Mouse (Mus musculus): Measurements from ENCODE around the gene Zfp36l2. TPM values are rescaled to one million over a fixed set of nuclear protein-coding genes. Genes with fewer than 3 reads are reported as not detected.
A peak's percentile ranks its signal among the peaks of the same experiment; 100 is the strongest.

Zfp36l2 gene
- polyA plus RNA-seq, 1 experiment from 2014 or later = 9.6 TPM

DNA sequence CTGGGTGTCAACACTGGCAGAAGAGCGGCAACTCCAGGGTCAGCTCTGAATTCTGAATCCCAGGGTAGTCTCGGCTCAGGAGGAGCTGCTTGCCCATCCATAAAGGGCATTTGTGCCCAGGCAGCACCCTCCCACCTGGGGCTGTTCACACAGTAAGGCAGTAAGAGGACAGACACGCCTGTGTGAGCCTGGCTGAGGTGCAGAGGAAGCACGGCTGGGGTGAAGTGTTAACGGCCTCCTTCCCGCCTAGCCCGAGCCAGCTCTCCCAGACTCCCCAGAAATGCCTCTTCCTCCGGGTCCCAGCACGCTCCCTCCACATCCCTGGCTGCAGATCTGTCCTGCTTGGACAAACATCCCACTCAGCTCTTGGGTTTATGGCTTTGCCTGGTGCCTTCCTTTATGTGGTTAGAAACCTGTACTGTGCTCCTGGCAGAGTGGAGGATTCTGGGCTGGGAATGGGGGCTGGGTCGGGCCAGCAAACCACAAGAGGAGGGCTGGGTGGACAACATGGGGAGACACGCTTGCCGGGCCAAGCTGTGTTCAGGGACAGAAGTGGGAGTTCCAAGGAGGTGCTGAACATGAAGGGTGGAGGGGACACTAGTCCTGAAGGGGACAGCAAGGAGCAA is 44.4 kb downstream of the Zfp36l2 start:
- Histone ChIP-seq H3K9ac (ENCODE audit: low read length) (no peak overlapping the region), H3K4me2 (ENCODE audit: low read length) (no peak overlapping the region), H3K27ac (replicated peaks in 1 of 2; ENCODE audit: control insufficient read depth in 1 of 2, insufficient read depth in 1 of 2, low read depth in 2 of 2, low read length in 2 of 2) (0 out of 4 replicates have a peak overlapping the region, but pooled peaks of 1 of the 2 experiments have one; percentile 71), H3K36me3 (ENCODE audit: control insufficient read depth, insufficient read depth, low read length) (no peaks in the 10 kb centered on the region), H3K27me3 (ENCODE audit: control insufficient read depth, insufficient read depth, low read length) (no peaks in the 10 kb centered on the region), H3K4me3 (ENCODE audit: control insufficient read depth in 1 of 2, insufficient read depth in 1 of 2, low read depth in 1 of 2, low read length in 2 of 2) (no peak overlapping the region), H3K4me1 (ENCODE audit: control insufficient read depth in 2 of 2, insufficient read depth in 2 of 2, low read length in 2 of 2) (peaks cover 46 to 48% of the 10 kb centered on the region in 2 experiments), H3K9me3 (ENCODE audit: control insufficient read depth, low read length) (no peaks in the 10 kb centered on the region)
- ATAC-seq (ENCODE audit: insufficient number of reproducible peaks, insufficient read depth, low FRiP score, low read depth) = no peak
- WGBS = 38% methylated on average over 12 of the region's 12 CpGs

DNA sequence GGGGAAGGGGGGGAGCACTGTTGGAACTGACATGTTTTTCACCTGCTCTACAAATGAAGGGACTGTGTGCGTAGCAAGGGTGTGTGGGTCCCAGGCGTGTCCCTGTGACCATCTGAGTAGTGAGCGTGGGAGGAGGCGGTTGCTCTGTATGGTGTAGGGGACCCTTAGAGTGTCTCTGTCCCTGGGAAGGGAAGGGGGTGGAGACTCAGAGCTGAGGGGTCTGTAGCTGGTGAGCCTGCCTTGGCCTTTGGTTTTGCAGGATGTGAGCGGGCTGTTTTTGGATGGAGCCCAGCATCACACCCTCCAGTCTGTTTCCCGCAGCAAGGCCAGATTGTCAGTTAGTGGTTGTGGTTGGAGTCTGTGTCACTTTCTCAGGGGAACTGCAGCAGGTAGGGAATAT is 46.1 kb downstream of the Zfp36l2 start:
- H3K27me3 ChIP-seq (ENCODE audit: control insufficient read depth, insufficient read depth, low read length) = no peaks in the 10 kb centered on the region
- 69% methylated on average over 6 of the region's 6 CpGs for WGBS
- ATAC-seq (ENCODE audit: insufficient number of reproducible peaks, insufficient read depth, low FRiP score, low read depth) = peak; percentile 80
- peaks cover 46 to 49% of the 10 kb centered on the region in 2 experiments for H3K4me1 ChIP-seq (ENCODE audit: control insufficient read depth in 2 of 2, insufficient read depth in 2 of 2, low read length in 2 of 2)
- no peaks in the 10 kb centered on the region for H3K36me3 ChIP-seq (ENCODE audit: control insufficient read depth, insufficient read depth, low read length)
- H3K27ac ChIP-seq (replicated peaks in 1 of 2; ENCODE audit: control insufficient read depth in 1 of 2, insufficient read depth in 1 of 2, low read depth in 2 of 2, low read length in 2 of 2) = peak overlapping the region; percentile 66 to 71
- H3K4me3 ChIP-seq (ENCODE audit: control insufficient read depth in 1 of 2, insufficient read depth in 1 of 2, low read depth in 1 of 2, low read length in 2 of 2) = no peak overlapping the region
- H3K9me3 ChIP-seq (ENCODE audit: control insufficient read depth, low read length) = no peaks in the 10 kb centered on the region
- H3K9ac ChIP-seq (ENCODE audit: low read length) = no peak overlapping the region
- H3K4me2 ChIP-seq (ENCODE audit: low read length) = no peak overlapping the region

DNA sequence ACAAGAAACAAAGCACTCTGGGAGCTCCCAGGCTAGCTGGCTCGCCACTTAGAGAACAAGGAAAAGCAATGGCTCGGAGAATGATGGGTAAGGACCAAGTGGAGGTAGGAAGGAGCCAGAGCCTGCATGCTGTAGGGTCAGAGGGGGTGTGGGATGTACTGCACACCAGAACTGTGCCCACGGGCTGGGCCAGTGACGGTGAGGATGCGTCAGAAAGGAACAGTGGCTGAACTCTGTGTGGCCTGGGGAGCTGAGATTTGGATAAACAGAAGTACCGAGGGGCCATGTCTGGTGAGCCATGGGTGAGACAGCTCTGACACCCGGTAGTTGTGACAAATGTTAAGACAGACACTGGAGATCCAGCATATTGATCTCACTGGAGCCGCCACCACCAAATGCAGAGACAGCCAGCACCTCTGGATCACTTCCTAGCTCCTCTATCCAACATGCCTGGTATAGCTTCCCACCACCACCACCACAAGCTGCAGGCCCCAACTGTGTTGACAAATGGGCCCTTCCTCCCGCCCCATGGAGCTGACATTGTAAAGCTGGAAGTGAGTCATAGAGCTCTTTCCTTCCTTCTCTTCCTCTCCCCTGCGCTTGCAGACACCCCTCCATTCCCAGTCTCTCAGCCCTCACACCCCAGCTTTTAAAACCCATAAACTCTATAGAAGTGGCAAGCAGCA is 46.8 kb downstream of the Zfp36l2 start:
- peaks cover 44 to 46% of the 10 kb centered on the region in 2 experiments for H3K4me1 ChIP-seq (ENCODE audit: control insufficient read depth in 2 of 2, insufficient read depth in 2 of 2, low read length in 2 of 2)
- no peak overlapping the region for H3K9ac ChIP-seq (ENCODE audit: low read length)
- H3K27me3 ChIP-seq (ENCODE audit: control insufficient read depth, insufficient read depth, low read length) = no peaks in the 10 kb centered on the region
- H3K9me3 ChIP-seq (ENCODE audit: control insufficient read depth, low read length) = no peaks in the 10 kb centered on the region
- no peaks in the 10 kb centered on the region for H3K36me3 ChIP-seq (ENCODE audit: control insufficient read depth, insufficient read depth, low read length)
- 53% methylated on average over 10 of the region's 10 CpGs for WGBS
- no peak overlapping the region for H3K4me3 ChIP-seq (ENCODE audit: control insufficient read depth in 1 of 2, insufficient read depth in 1 of 2, low read depth in 1 of 2, low read length in 2 of 2)
- ATAC-seq (ENCODE audit: insufficient number of reproducible peaks, insufficient read depth, low FRiP score, low read depth) = peak; percentile 35; the same call in 1 of the 2 replicates
- H3K27ac ChIP-seq (replicated peaks in 1 of 2; ENCODE audit: control insufficient read depth in 1 of 2, insufficient read depth in 1 of 2, low read depth in 2 of 2, low read length in 2 of 2) = peak overlapping the region; percentile 66 to 71
- H3K4me2 ChIP-seq (ENCODE audit: low read length) = no peak overlapping the region

DNA sequence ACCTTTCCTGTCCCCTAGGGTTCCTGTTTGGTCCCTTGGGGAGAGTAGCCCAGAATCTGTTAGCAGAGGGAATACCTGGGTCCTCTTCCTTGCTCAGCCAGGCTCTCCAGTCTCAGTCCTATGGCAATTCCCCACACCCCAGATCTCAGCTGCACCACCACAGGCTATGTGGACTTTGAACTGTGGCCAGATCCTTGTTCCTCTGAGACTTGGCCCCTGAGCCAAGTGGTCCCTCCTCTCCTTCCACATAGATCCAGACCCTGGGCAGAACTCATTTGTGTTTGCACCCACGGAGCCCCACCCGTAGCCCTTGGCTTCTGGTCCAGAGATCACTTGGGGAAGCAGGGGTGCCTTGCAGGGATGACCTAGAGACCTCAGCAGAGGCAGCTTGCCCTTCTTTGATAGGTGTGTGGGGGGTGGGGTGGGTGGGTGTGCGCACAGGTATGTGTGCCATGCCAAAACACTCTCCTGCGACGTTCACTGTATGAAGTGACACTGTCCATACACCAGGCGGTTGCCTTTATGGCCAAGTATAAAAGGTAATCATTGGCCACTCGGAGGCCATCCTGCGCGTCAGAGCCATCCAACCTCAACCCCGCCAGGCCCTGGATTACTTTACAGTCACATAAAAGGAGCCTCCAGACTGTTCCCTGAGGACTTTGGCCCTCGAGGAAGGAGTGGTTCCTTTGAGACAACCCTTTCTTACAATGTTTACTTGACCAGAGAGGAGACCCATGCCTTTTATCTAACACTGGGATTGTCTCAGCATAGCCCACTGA is 50.2 kb downstream of the Zfp36l2 start:
- no peak overlapping the region for H3K27ac ChIP-seq (replicated peaks in 1 of 2; ENCODE audit: control insufficient read depth in 1 of 2, insufficient read depth in 1 of 2, low read depth in 2 of 2, low read length in 2 of 2)
- no peaks in the 10 kb centered on the region for H3K9me3 ChIP-seq (ENCODE audit: control insufficient read depth, low read length)
- H3K27me3 ChIP-seq (ENCODE audit: control insufficient read depth, insufficient read depth, low read length) = no peaks in the 10 kb centered on the region
- WGBS = 89% methylated on average over 11 of the region's 11 CpGs
- H3K36me3 ChIP-seq (ENCODE audit: control insufficient read depth, insufficient read depth, low read length) = no peaks in the 10 kb centered on the region
- peaks cover 32% of the 10 kb centered on the region in 2 experiments for H3K4me1 ChIP-seq (ENCODE audit: control insufficient read depth in 2 of 2, insufficient read depth in 2 of 2, low read length in 2 of 2)
- no peak overlapping the region for H3K4me3 ChIP-seq (ENCODE audit: control insufficient read depth in 1 of 2, insufficient read depth in 1 of 2, low read depth in 1 of 2, low read length in 2 of 2)
- ATAC-seq (ENCODE audit: insufficient number of reproducible peaks, insufficient read depth, low FRiP score, low read depth) = no peak
- no peak overlapping the region for H3K4me2 ChIP-seq (ENCODE audit: low read length)
- H3K9ac ChIP-seq (ENCODE audit: low read length) = no peak overlapping the region; the same call in 1 of the 2 replicates

DNA sequence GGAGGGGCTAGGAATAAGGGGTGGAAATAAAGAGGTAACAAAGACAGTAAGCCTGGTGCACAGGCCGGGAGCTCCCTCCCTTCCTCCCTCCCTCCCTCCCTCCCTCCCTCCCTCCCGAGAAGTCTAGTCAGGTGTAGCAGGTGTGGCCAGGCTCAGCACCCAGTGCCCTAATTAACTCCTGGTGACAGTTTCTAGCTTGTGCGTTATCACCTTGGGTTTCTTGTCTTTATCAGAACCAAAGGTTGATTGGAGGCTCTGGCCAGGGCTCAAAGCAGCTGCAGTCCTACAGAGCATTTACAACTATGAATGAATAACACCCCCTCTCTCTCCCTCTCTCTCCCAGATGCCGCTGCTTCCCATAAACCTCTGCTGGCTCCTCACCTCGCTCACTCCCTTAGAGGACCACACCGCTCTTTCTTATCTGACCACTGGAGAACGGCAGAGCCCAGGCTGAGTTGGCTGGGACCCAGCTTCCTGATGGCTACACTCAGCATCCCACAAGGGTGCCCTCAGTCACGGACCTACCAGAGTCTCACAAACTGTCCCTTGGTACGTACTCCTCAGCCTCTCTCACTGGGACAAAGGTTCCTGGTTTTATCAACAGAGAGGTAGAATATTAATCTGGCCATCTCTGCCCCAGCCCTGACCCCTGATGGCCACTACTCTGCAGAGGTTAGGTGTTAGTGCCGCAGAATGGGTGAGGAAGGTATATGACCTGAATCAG is 50.9 kb downstream of the Zfp36l2 start:
- ATAC-seq (ENCODE audit: insufficient number of reproducible peaks, insufficient read depth, low FRiP score, low read depth) = 0 out of 2 replicates have a peak, but pooled peaks have one; percentile 24
- 11% methylated on average over 10 of the region's 10 CpGs for WGBS

DNA sequence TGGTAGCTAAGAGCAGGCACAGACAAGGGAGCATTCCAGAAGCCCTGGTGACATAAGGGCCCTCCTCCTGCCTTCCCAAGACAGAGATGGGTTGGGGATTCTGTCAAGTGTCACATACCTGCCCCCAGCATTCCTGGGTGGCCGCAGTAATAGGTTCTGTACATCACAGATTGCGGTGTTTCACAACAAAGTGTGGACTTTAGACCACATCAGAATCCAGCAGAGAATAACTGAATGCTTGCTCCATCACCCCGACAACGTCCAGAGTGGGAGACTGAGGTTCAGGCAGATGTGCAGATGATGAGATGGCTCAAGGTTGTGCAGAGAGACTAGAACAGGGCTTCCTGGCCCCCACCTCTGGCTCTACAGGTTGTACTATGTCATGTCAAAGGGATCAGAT is 51.5 kb downstream of the Zfp36l2 start:
- H3K27ac ChIP-seq (replicated peaks in 1 of 2; ENCODE audit: control insufficient read depth in 1 of 2, insufficient read depth in 1 of 2, low read depth in 2 of 2, low read length in 2 of 2) = no peak overlapping the region
- 89% methylated on average over 4 of the region's 4 CpGs for WGBS
- no peak overlapping the region for H3K9ac ChIP-seq (ENCODE audit: low read length)
- H3K4me2 ChIP-seq (ENCODE audit: low read length) = no peak overlapping the region
- no peaks in the 10 kb centered on the region for H3K27me3 ChIP-seq (ENCODE audit: control insufficient read depth, insufficient read depth, low read length)
- no peaks in the 10 kb centered on the region for H3K36me3 ChIP-seq (ENCODE audit: control insufficient read depth, insufficient read depth, low read length)
- no peak overlapping the region for H3K4me3 ChIP-seq (ENCODE audit: control insufficient read depth in 1 of 2, insufficient read depth in 1 of 2, low read depth in 1 of 2, low read length in 2 of 2)
- H3K4me1 ChIP-seq (ENCODE audit: control insufficient read depth in 2 of 2, insufficient read depth in 2 of 2, low read length in 2 of 2) = peaks cover 21 to 24% of the 10 kb centered on the region in 2 experiments
- ATAC-seq (ENCODE audit: insufficient number of reproducible peaks, insufficient read depth, low FRiP score, low read depth) = no peak
- H3K9me3 ChIP-seq (ENCODE audit: control insufficient read depth, low read length) = no peaks in the 10 kb centered on the region

More for the DNA sequence above, 50.9 kb downstream of the Zfp36l2 start:
- H3K9ac ChIP-seq (ENCODE audit: low read length) = peak overlapping the region; percentile 1; the same call in 1 of the 2 replicates
- H3K27me3 ChIP-seq (ENCODE audit: control insufficient read depth, insufficient read depth, low read length) = no peaks in the 10 kb centered on the region
- no peak overlapping the region for H3K4me2 ChIP-seq (ENCODE audit: low read length)
- H3K4me1 ChIP-seq (ENCODE audit: control insufficient read depth in 2 of 2, insufficient read depth in 2 of 2, low read length in 2 of 2) = peaks cover 26 to 28% of the 10 kb centered on the region in 2 experiments
- H3K9me3 ChIP-seq (ENCODE audit: control insufficient read depth, low read length) = no peaks in the 10 kb centered on the region
- no peaks in the 10 kb centered on the region for H3K36me3 ChIP-seq (ENCODE audit: control insufficient read depth, insufficient read depth, low read length)
- no peak overlapping the region for H3K27ac ChIP-seq (replicated peaks in 1 of 2; ENCODE audit: control insufficient read depth in 1 of 2, insufficient read depth in 1 of 2, low read depth in 2 of 2, low read length in 2 of 2)
- no peak overlapping the region for H3K4me3 ChIP-seq (ENCODE audit: control insufficient read depth in 1 of 2, insufficient read depth in 1 of 2, low read depth in 1 of 2, low read length in 2 of 2)

DNA sequence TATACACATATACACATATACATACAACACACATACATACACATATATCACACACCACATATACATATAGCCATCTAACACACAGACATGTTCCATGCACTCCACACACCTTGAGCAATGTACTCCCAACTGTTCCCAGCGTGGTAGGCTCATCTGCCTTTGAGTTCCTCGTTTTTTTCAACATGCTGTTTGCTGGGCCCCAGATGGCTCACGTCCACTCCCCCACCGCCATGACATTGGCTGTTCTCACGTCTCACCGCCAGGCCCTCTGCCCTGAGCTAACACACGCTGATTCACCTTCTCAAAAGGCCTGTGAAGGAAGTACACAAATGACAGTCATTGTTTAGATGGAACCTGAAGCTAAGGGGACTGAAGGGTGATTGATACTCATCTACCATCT is 52.5 kb downstream of the Zfp36l2 start:
- no peak overlapping the region for H3K4me3 ChIP-seq (ENCODE audit: control insufficient read depth in 1 of 2, insufficient read depth in 1 of 2, low read depth in 1 of 2, low read length in 2 of 2)
- no peaks in the 10 kb centered on the region for H3K9me3 ChIP-seq (ENCODE audit: control insufficient read depth, low read length)
- H3K27ac ChIP-seq (replicated peaks in 1 of 2; ENCODE audit: control insufficient read depth in 1 of 2, insufficient read depth in 1 of 2, low read depth in 2 of 2, low read length in 2 of 2) = no peak overlapping the region
- no peak overlapping the region for H3K4me2 ChIP-seq (ENCODE audit: low read length)
- no peak for ATAC-seq (ENCODE audit: insufficient number of reproducible peaks, insufficient read depth, low FRiP score, low read depth)
- WGBS = 81% methylated on average over 7 of the region's 7 CpGs
- no peaks in the 10 kb centered on the region for H3K36me3 ChIP-seq (ENCODE audit: control insufficient read depth, insufficient read depth, low read length)
- no peak overlapping the region for H3K9ac ChIP-seq (ENCODE audit: low read length)
- no peaks in the 10 kb centered on the region for H3K27me3 ChIP-seq (ENCODE audit: control insufficient read depth, insufficient read depth, low read length)
- H3K4me1 ChIP-seq (ENCODE audit: control insufficient read depth in 2 of 2, insufficient read depth in 2 of 2, low read length in 2 of 2) = peaks cover 12 to 15% of the 10 kb centered on the region in 2 experiments

All from heart, embryonic 14.5 days (tissue).